Mouse (Mus musculus): ENCODE measurements around the gene Ndufb2.

Ndufb2 gene

DNA sequence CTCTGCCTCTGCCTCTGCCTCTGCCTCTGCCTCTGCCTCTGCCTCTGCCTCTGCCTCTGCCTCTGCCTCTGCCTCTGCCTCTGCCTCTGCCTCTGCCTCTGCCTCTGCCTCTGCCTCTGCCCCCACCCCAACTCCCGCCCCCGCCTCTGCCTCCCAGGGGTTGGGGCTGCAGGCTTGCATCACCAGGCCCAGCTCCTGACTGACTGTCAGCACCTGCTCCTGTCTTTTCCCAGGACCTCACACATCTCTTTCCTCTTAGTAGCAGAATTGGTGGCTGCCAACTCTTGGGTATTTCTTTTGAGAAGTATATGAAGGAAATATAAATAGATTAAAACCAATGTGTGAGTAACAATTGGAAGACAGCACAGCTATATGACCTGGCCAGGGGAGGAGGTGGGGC is 11.8 kb upstream of the Ndufb2 start:
- no peak for DNase-seq (ENCODE audit: low read depth, low spot score)

DNA sequence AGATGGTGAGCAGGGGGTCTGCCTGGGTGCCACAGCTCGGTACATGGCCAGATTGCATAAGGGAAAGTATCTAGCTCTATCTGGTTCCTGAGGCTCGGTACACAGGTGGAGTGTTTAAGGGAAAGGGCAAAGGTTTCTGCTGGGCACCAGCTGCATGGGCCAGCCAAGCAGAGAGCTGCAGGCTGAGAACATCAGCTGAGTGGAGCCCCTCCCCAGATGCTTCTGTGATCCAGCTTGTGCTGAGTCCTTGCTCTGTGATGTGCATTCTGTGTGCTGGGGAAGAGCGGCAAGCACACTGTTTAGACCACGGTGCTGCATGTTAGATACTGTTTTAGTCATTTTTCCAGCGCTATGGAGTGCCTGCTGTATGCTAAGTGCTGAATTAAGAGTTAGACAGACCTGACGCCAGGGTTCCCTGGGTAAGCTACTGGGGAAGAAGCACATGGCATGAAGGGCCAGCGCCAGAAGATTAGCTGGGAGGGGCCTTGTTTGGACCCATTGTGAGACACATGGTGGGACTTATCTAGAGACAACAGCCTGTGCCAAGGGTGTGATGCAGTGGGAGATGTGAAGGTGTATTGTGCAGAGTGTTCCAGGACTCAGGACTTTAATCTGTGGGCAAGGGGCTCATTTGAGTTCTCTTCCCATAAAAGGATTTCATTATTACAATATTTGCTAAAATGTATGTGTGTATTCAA is 11.1 kb upstream of the Ndufb2 start:
- no peak for DNase-seq (ENCODE audit: low read depth, low spot score)

DNA sequence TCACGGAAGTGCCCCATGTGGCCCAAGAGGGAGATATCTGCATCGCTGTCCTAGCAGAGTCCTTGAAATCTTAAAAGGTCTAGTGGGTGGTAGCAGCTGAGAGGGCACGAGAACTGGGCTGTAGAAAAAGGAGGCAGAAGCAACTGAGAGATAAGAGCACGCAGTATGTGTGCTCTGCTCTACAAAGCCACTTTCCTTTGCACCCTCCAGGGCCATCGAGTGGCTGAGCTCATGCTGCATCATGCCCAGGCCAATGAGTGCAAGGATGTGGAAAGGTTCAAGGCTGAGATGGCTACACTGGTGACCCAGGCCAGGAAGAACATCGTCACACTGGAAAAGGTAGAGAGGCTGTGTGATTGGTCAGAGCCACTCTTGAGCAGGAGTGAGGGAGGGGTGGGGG is 6.9 kb upstream of the Ndufb2 start, which contains the start of gene Gm42420:
TSS of gene Gm42420 (plus strand) at position 237 of the 400 bp plus-strand sequence.
- DNase-seq (ENCODE audit: low read depth, low spot score): no peak

- no peak for DNase-seq (ENCODE audit: low read depth, low spot score)
Measured at GRCm38 (mm10) chr6:39591481-39591880, 893 bp upstream of the Ndufb2 start.

DNA sequence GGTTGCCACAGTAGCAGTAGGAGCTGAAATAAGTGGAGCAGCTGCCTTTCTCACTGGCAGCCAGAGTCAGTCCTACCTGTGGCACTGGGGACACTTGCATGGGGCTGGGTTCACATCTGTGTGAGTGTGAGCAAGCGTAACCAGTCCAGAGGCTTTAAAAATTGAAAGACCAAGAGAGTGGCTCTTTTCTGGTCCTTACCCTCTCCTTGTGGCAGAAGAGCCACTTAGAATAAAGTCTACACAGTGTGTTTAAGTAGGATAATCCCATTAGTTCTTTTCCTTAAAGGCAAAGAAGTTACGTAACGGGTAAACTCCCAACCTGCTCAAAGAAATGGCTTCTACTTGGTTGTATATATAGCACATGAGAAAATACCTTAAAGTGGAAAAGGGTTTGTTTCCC is 8.5 kb downstream of the Ndufb2 start:
- no peak for DNase-seq (ENCODE audit: low read depth, low spot score)

GRCm38 (mm10) chr6:39601828-39602227 is 9.5 kb downstream of the Ndufb2 start:
- no peak for DNase-seq (ENCODE audit: low read depth, low spot score)

- no peak for DNase-seq (ENCODE audit: low read depth, low spot score)
Measured at GRCm38 (mm10) chr6:39604565-39604964, 12.2 kb downstream of the Ndufb2 start.

- no peak for DNase-seq (ENCODE audit: low read depth, low spot score)
Measured at GRCm38 (mm10) chr6:39606056-39606455, 13.7 kb downstream of the Ndufb2 start.

GRCm38 (mm10) chr6:39606862-39607261 is 14.5 kb downstream of the Ndufb2 start:
- peak; percentile 74 for DNase-seq (ENCODE audit: low read depth, low spot score)

DNA sequence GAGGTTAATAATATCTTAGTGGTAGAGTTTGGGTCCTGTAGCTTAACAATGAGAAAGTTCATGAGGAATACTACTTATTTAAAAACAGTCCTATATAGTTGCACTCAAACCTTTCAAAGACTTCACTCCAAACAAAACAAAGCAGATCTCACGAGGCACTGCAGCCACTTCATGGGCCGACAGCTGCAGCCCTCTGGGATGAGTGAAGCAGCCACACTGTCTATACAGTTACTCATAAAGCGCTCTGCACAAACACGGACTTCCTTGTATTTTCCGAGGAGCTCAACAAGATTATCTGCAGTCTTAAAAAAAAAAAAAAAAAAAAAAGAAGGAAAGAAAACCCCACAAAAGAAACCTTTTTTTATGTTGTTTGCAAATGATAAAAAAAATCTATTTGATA is 15.0 kb downstream of the Ndufb2 start:
- DNase-seq (ENCODE audit: low read depth, low spot score): no peak

DNA sequence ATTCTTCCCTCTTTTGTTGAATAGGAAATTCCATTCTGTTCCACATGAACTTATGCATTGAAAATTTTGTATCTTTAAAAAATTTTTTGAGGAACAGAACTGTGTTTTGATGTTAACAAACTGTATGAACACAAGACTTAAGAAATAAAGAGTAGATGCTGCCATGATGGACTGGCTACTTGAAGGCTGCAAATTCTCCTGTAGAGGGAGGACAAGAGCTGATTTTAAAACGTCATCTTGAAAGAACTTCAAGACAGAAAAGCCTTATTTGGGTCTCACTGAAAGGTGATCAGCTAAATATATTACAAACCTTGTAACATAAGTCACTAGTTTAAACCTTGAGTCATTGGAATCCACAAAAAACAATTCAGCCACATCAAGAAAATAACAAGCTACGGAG is 17.8 kb downstream of the Ndufb2 start:
- DNase-seq (ENCODE audit: low read depth, low spot score): peak; percentile 16

GRCm38 (mm10) chr6:39611296-39611695 is 18.9 kb downstream of the Ndufb2 start:
- DNase-seq (ENCODE audit: low read depth, low spot score): no peak
